22 mouse cellular contexts compared by ENCODE assay signal in the genomic region with DNA sequence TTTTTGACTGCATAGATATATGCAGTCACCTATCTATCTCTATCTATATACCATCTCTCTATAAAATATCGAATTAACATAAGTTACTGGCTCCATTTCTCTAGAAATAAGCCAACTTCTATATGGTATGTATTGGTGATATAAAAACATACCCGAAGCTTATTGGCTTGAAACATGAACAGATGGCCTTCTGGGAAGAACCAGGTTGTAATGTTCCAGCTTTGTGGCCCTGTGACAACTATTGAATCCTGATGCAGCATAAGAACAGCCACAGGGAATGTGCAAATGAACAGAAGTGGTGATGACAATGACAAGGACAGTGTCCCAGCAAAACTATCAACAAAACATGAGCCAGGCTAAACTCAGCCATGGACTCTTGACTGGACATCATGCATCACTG.
A peak's percentile ranks its signal among the peaks of the same experiment; 100 is the strongest.
DNase-seq lines count a peak whose midpoint lies in the region; ATAC-seq and TF ChIP-seq lines count a peak whose summit lies in the region.
"Had no signal": no experiment of that assay in that cellular context is flagged by ENCODE, and none has a peak within 500 bp of the region (broad histone marks: within the 10 kb centered on the region; RNA-seq: fewer than 3 reads in every experiment).

No protein-coding gene starts in this region.

- H3K9me3 ChIP-seq in forebrain, embryonic 11.5 days (ENCODE audit: control insufficient read depth, low read length): no peaks in the 10 kb centered on the region
- H3K9me3 ChIP-seq in forebrain, embryonic 15.5 days: no peaks in the 10 kb centered on the region
- H3K9me3 ChIP-seq in forebrain, postnatal 0 days (ENCODE audit: low read length): no peaks in the 10 kb centered on the region
- no peaks in the 10 kb centered on the region for H3K9me3 ChIP-seq in midbrain, embryonic 14.5 days (ENCODE audit: control insufficient read depth, low read length)
- H3K9me3 ChIP-seq: embryonic facial prominence, embryonic 10.5 days; embryonic facial prominence, embryonic 13.5 days; hindbrain, embryonic 12.5 days; hindbrain, embryonic 15.5 days had no signal

- DNase-seq in forebrain, embryonic 11.5 days (ENCODE audit: low spot score): peak; percentile 8
- DNase-seq in layer of hippocampus, adult 11-12 months (ENCODE audit: low spot score): peak; percentile 27
- no peak for DNase-seq in layer of hippocampus, adult 9-10 months (ENCODE audit: low spot score)
- DNase-seq in brain, adult 2 months (ENCODE audit: low read depth, low spot score): peak; percentile 58
- peak; percentile 63 for DNase-seq in forebrain, postnatal 0 days
- DNase-seq in midbrain, embryonic 14.5 days: no peak
- DNase-seq: adrenal gland, adult 8-10 months; adrenal gland, postnatal 25 days; cerebellum, adult 11 months; cerebellum, adult 9-11 months; embryo, embryonic 11 days; gastrocnemius, adult 2 months; gastrocnemius, postnatal 14 days; heart, adult 11 months had no signal

- 93% methylated on average over 2 of the region's 2 CpGs for WGBS in forebrain, embryonic 11.5 days
- WGBS in forebrain, embryonic 15.5 days: 77% methylated on average over 2 of the region's 2 CpGs
- 75% methylated on average over 2 of the region's 2 CpGs for WGBS in forebrain, postnatal 0 days
- 96% methylated on average over 2 of the region's 2 CpGs for WGBS in midbrain, embryonic 14.5 days

- no peak overlapping the region for H3K4me2 ChIP-seq in forebrain, embryonic 11.5 days (ENCODE audit: low read depth, low read length, severe bottlenecking)
- H3K4me2 ChIP-seq in forebrain, embryonic 15.5 days (replicated peaks): no peak overlapping the region
- no peak overlapping the region for H3K4me2 ChIP-seq in forebrain, postnatal 0 days (ENCODE audit: low read depth)
- no peak overlapping the region for H3K4me2 ChIP-seq in midbrain, embryonic 14.5 days (ENCODE audit: low read length)
- H3K4me2 ChIP-seq: embryonic facial prominence, embryonic 13.5 days; heart, embryonic 11.5 days; hindbrain, embryonic 12.5 days; hindbrain, embryonic 15.5 days had no signal

- no peak overlapping the region for H3K9ac ChIP-seq in forebrain, embryonic 11.5 days (ENCODE audit: low read length)
- no peak overlapping the region for H3K9ac ChIP-seq in forebrain, embryonic 15.5 days (replicated peaks)
- H3K9ac ChIP-seq in forebrain, postnatal 0 days: no peak overlapping the region
- no peak overlapping the region for H3K9ac ChIP-seq in midbrain, embryonic 14.5 days (replicated peaks; ENCODE audit: low read length)
- H3K9ac ChIP-seq: embryonic facial prominence, embryonic 13.5 days; hindbrain, embryonic 12.5 days; hindbrain, embryonic 15.5 days had no signal

- no peaks in the 10 kb centered on the region for H3K27me3 ChIP-seq in forebrain, embryonic 11.5 days (ENCODE audit: control insufficient read depth, insufficient read depth, low read length)
- no peaks in the 10 kb centered on the region for H3K27me3 ChIP-seq in forebrain, embryonic 15.5 days
- no peaks in the 10 kb centered on the region for H3K27me3 ChIP-seq in forebrain, postnatal 0 days (ENCODE audit: insufficient read depth, low read length)
- peaks cover 73% of the 10 kb centered on the region for H3K27me3 ChIP-seq in midbrain, embryonic 14.5 days (ENCODE audit: control insufficient read depth, insufficient read depth, low read length)
- H3K27me3 ChIP-seq: embryonic facial prominence, embryonic 13.5 days had no signal

- TF ChIP-seq CTCF in forebrain, postnatal 0 days (IDR thresholded peaks at IDR 0.05; ENCODE audit: low read depth): no peak

- H3K36me3 ChIP-seq in forebrain, embryonic 11.5 days (ENCODE audit: control insufficient read depth, insufficient read depth, low read length): no peaks in the 10 kb centered on the region
- H3K36me3 ChIP-seq in forebrain, embryonic 15.5 days: no peaks in the 10 kb centered on the region
- no peaks in the 10 kb centered on the region for H3K36me3 ChIP-seq in forebrain, postnatal 0 days (ENCODE audit: insufficient read depth)
- no peaks in the 10 kb centered on the region for H3K36me3 ChIP-seq in midbrain, embryonic 14.5 days (ENCODE audit: control insufficient read depth, insufficient read depth, low read length)
- H3K36me3 ChIP-seq: embryonic facial prominence, embryonic 10.5 days; embryonic facial prominence, embryonic 13.5 days; hindbrain, embryonic 12.5 days; hindbrain, embryonic 15.5 days had no signal

- no peaks in the 10 kb centered on the region for H3K4me1 ChIP-seq in forebrain, embryonic 11.5 days (replicated peaks; ENCODE audit: control insufficient read depth, insufficient read depth, low read length)
- H3K4me1 ChIP-seq in forebrain, embryonic 15.5 days: peaks cover 32% of the 10 kb centered on the region
- peaks cover 22% of the 10 kb centered on the region for H3K4me1 ChIP-seq in forebrain, postnatal 0 days (ENCODE audit: insufficient read depth)
- no peaks in the 10 kb centered on the region for H3K4me1 ChIP-seq in midbrain, embryonic 14.5 days (ENCODE audit: control insufficient read depth, insufficient read depth, low read length)

- H3K27ac ChIP-seq in forebrain, embryonic 11.5 days (ENCODE audit: low read depth, low read length): no peak overlapping the region
- H3K27ac ChIP-seq in forebrain, embryonic 15.5 days (replicated peaks): no peak overlapping the region
- H3K27ac ChIP-seq in forebrain, postnatal 0 days (ENCODE audit: low read depth, low read length): no peak overlapping the region
- no peak overlapping the region for H3K27ac ChIP-seq in midbrain, embryonic 14.5 days (replicated peaks; ENCODE audit: low read depth, low read length)
- H3K27ac ChIP-seq: embryonic facial prominence, embryonic 10.5 days; embryonic facial prominence, embryonic 13.5 days; gastrocnemius, adult 2 months; hindbrain, embryonic 12.5 days; hindbrain, embryonic 15.5 days had no signal

- H3K4me3 ChIP-seq in forebrain, embryonic 11.5 days (ENCODE audit: low read depth, low read length): no peak overlapping the region
- no peak overlapping the region for H3K4me3 ChIP-seq in forebrain, embryonic 15.5 days
- no peak overlapping the region for H3K4me3 ChIP-seq in forebrain, postnatal 0 days (ENCODE audit: low read depth, low read length)
- no peak overlapping the region for H3K4me3 ChIP-seq in midbrain, embryonic 14.5 days (replicated peaks; ENCODE audit: low read depth, low read length)
- H3K4me3 ChIP-seq: embryonic facial prominence, embryonic 10.5 days; embryonic facial prominence, embryonic 13.5 days; erythroblast, embryonic 14.5 days; gastrocnemius, adult 2 months; hindbrain, embryonic 12.5 days; hindbrain, embryonic 15.5 days had no signal

- ATAC-seq in forebrain, embryonic 11.5 days (replicated peaks; ENCODE audit: low FRiP score): no peak
- no peak for ATAC-seq in forebrain, embryonic 15.5 days (replicated peaks)
- ATAC-seq in forebrain, postnatal 0 days: peak; percentile 48
- no peak for ATAC-seq in midbrain, embryonic 14.5 days (ENCODE audit: low FRiP score, low TSS enrichment)
- ATAC-seq: activated CD4-positive, CD25-positive, alpha-beta regulatory T cell, adult 4 months had no signal

Comparison
In these comparisons a context has a peak if more than half of its experiments do, and no peak if none do; other contexts are left out.
1. DNase-seq: peak in forebrain, embryonic 11.5 days (single experiment), layer of hippocampus, adult 11-12 months (single experiment), brain, adult 2 months (single experiment) and forebrain, postnatal 0 days (single experiment); none in layer of hippocampus, adult 9-10 months (single experiment) and midbrain, embryonic 14.5 days (single experiment).